Mouse (Mus musculus) forebrain, embryonic 11.5 days (tissue): ENCODE measurements at regions not wholly inside any gene's neighbourhood (a gene's known extent, or its start where the extent isn't known, plus 50 kb on each side); places are given as distances from the start of the nearest gene placed in this dataset.
A peak's percentile ranks its signal among the peaks of the same experiment; 100 is the strongest.

Source experiments
- ATAC-seq: fragments of 200-750 bp; cut with Nextera tagmentation; replicated peaks from 2 replicates; pipeline ENCODE4 v1.8.0; 2017; ENCODE audit warnings: moderate TSS enrichment; ENCODE audit not compliant: low FRiP score
- DNase-seq: peaks from one replicate; pipeline ENCODE4 v3.0.0-alpha.2; 2017; ENCODE audit warnings: low spot score
- H3K27ac ChIP-seq: fragments of 300-500 bp; sonication (generic); 2 replicates; pipeline ENCODE4 v1.5.1; 2014; ENCODE audit warnings: low read depth, low read length
- H3K27me3 ChIP-seq: fragments of 300-500 bp; sonication (generic); 2 replicates; pipeline ENCODE4 v1.6.1; 2014; ENCODE audit warnings: mild to moderate bottlenecking, low read length, mixed read lengths; ENCODE audit not compliant: control insufficient read depth, insufficient read depth
- H3K36me3 ChIP-seq: fragments of 300-500 bp; sonication (generic); 2 replicates; pipeline ENCODE4 v1.6.1; 2014; ENCODE audit warnings: mild to moderate bottlenecking, low read length, moderate library complexity, mixed read lengths; ENCODE audit not compliant: control insufficient read depth, insufficient read depth
- H3K4me1 ChIP-seq: fragments of 300-500 bp; sonication (generic); replicated peaks from 2 replicates; pipeline ENCODE4 v1.6.1; 2014; ENCODE audit warnings: low read length, mixed read lengths; ENCODE audit not compliant: control insufficient read depth, insufficient read depth
- H3K4me2 ChIP-seq: fragments of 300-500 bp; sonication (generic); 2 replicates; pipeline ENCODE4 v1.6.1; 2014; ENCODE audit warnings: low read depth, mild to moderate bottlenecking, low read length, moderate library complexity, mixed read lengths; ENCODE audit not compliant: severe bottlenecking
- H3K4me3 ChIP-seq: fragments of 300-500 bp; sonication (generic); 2 replicates; pipeline ENCODE4 v1.5.1; 2014; ENCODE audit warnings: low read depth, low read length
- H3K9ac ChIP-seq: fragments of 300-500 bp; sonication (generic); 2 replicates; pipeline ENCODE4 v1.6.1; 2014; ENCODE audit warnings: low read length
- H3K9me3 ChIP-seq: fragments of 300-500 bp; sonication (generic); 2 replicates; pipeline ENCODE4 v1.6.1; 2016; ENCODE audit warnings: low read length, mixed read lengths; ENCODE audit not compliant: control insufficient read depth
- WGBS: fragments of 180-500 bp; shearing (Covaris S2); extraction: QIAGEN DNeasy Blood & Tissue Kit; methylation state at CpG from one replicate; pipeline ENCODE4 v1.1.7; 2014; 5-methylcytosine and 5-hydroxymethylcytosine counted together

GRCm38 (mm10) chr9:118384610-118385009 is 93.4 kb upstream of the Eomes start:
- ATAC-seq (no peak), DNase-seq (no peak)
- H3K27ac ChIP-seq, result no peak overlapping the region
- H3K4me1 ChIP-seq, result peaks cover 4% of the 10 kb centered on the region; the same call in 1 of the 2 replicates
- H3K4me3 ChIP-seq, result no peak overlapping the region
- peaks cover 7% of the 10 kb centered on the region; the same call in 1 of the 2 replicates for H3K27me3 ChIP-seq
- no peak overlapping the region for H3K4me2 ChIP-seq
- 50% methylated on average over 2 of the region's 2 CpGs for WGBS
- no peaks in the 10 kb centered on the region for H3K9me3 ChIP-seq
- H3K9ac ChIP-seq, result no peak overlapping the region
- H3K36me3 ChIP-seq, result no peaks in the 10 kb centered on the region

- 45% methylated on average over 8 of the region's 8 CpGs for WGBS
- Histone ChIP-seq H3K36me3 (no peaks in the 10 kb centered on the region), H3K4me2 (no peak overlapping the region), H3K4me1 (peaks cover 4% of the 10 kb centered on the region; the same call in 1 of the 2 replicates), H3K27ac (no peak overlapping the region), H3K9ac (no peak overlapping the region), H3K27me3 (peaks cover 7% of the 10 kb centered on the region; the same call in 1 of the 2 replicates), H3K4me3 (no peak overlapping the region), H3K9me3 (no peaks in the 10 kb centered on the region)
- DNase-seq (no peak), ATAC-seq (no peak)
Observed at GRCm38 (mm10) chr9:118387631-118388030, 90.4 kb upstream of the Eomes start.

GRCm38 (mm10) chr9:118389481-118390334 is 88.3 kb upstream of the Eomes start:
- Histone ChIP-seq H3K27me3 (peaks cover 7% of the 10 kb centered on the region; the same call in 1 of the 2 replicates), H3K9ac (0 out of 2 replicates have a peak overlapping the region, but pooled peaks have one; percentile 2), H3K4me2 (peak overlapping the region; percentile 54), H3K36me3 (no peaks in the 10 kb centered on the region), H3K9me3 (no peaks in the 10 kb centered on the region), H3K4me3 (peak overlapping the region; percentile 19; the same call in 1 of the 2 replicates), H3K27ac (no peak overlapping the region), H3K4me1 (peaks cover 4% of the 10 kb centered on the region; the same call in 1 of the 2 replicates)
- ATAC-seq (peak; percentile 65; the same call in 1 of the 2 replicates), DNase-seq (peak; percentile 55)
- 5% methylated on average over 27 of the region's 27 CpGs for WGBS

DNA sequence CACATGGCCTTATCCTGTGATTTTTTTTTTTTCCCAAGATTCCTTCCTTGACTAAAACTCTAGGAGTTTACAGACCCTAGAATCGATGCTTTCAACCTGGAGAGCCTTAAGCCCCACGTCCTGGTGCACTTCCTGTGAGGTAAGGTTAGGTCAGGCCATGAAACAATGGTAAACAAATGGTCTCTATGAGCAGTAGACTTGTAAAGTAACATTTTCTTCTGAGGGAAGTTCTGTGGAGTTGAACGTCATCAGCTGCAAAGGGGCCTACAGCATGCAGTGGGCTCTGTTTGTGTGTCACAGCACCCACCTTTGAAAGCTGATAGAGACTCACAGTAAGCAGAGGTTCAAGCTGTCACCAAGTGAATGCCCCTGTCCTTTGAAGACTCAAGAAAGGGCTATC is 87.3 kb upstream of the Eomes start:
- no peak for ATAC-seq
- H3K4me1 ChIP-seq, result peaks cover 4% of the 10 kb centered on the region; the same call in 1 of the 2 replicates

GRCm38 (mm10) chr9:118391715-118392114 is 86.3 kb upstream of the Eomes start:
- Histone ChIP-seq H3K4me3 (no peak overlapping the region), H3K27me3 (peaks cover 7% of the 10 kb centered on the region; the same call in 1 of the 2 replicates), H3K36me3 (no peaks in the 10 kb centered on the region), H3K27ac (no peak overlapping the region), H3K4me1 (peaks cover 4% of the 10 kb centered on the region; the same call in 1 of the 2 replicates), H3K9me3 (no peaks in the 10 kb centered on the region), H3K9ac (no peak overlapping the region), H3K4me2 (no peak overlapping the region)
- no peak for DNase-seq
- WGBS, result 67% methylated on average over 7 of the region's 7 CpGs
- no peak for ATAC-seq

More for the DNA sequence above, 87.3 kb upstream of the Eomes start:
- no peak for DNase-seq
- Histone ChIP-seq H3K27me3 (peaks cover 7% of the 10 kb centered on the region; the same call in 1 of the 2 replicates), H3K4me2 (no peak overlapping the region), H3K4me3 (no peak overlapping the region), H3K36me3 (no peaks in the 10 kb centered on the region), H3K9ac (no peak overlapping the region), H3K27ac (no peak overlapping the region), H3K9me3 (no peaks in the 10 kb centered on the region)
- 72% methylated on average over 3 of the region's 3 CpGs for WGBS

DNA sequence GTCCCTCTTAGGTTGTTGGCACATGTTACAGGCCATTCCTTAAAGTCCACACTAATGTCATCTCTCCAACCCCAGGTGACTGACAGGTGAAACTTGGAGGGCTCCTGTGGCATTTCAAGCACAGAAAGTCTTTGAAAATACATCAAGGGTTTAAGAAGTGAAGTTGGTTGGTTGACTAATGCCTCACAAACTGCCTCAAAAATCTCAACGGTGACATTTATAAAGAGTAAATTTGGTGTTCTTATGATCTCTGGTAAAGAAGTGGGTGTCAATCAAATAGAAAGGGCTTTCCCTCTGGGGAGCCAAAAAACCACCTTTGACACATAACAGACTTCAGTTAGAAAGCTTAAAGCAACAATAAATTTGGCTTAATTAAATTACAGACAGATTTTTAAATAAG is 85.2 kb upstream of the Eomes start:
- Histone ChIP-seq H3K4me3 (no peak overlapping the region), H3K27me3 (peaks cover 7% of the 10 kb centered on the region; the same call in 1 of the 2 replicates), H3K4me1 (peaks cover 4% of the 10 kb centered on the region; the same call in 1 of the 2 replicates), H3K4me2 (no peak overlapping the region), H3K9ac (no peak overlapping the region), H3K36me3 (no peaks in the 10 kb centered on the region), H3K27ac (no peak overlapping the region), H3K9me3 (no peaks in the 10 kb centered on the region)
- no peak for DNase-seq
- 89% methylated on average over 1 of the region's 1 CpGs for WGBS
- ATAC-seq, result no peak

DNA sequence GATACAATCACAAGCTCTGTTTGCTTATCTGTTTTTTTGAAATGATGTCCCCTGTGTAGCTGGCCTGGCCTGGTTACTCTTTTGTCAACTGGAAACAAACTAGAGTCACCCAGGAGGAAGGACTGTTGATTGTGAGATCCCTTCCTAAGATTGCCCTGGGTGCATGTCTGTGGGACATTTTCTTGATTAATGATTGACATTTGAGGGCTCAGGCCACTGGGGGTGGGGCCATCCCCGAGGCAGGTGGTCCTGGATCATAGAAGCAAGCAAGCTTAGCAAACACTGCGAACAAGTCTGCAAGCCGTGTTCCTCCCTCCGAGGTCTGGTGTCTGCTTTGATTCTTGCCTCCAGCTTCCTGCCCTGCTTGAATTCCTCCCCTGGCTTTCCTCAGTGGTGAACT is 84.4 kb upstream of the Eomes start:
- no peak for ATAC-seq
- Histone ChIP-seq H3K27ac (no peak overlapping the region), H3K4me1 (peaks cover 4% of the 10 kb centered on the region; the same call in 1 of the 2 replicates), H3K4me3 (no peak overlapping the region), H3K4me2 (no peak overlapping the region), H3K27me3 (peaks cover 7% of the 10 kb centered on the region; the same call in 1 of the 2 replicates), H3K9ac (no peak overlapping the region), H3K9me3 (no peaks in the 10 kb centered on the region), H3K36me3 (no peaks in the 10 kb centered on the region)
- DNase-seq, result no peak
- 65% methylated on average over 4 of the region's 4 CpGs for WGBS

DNA sequence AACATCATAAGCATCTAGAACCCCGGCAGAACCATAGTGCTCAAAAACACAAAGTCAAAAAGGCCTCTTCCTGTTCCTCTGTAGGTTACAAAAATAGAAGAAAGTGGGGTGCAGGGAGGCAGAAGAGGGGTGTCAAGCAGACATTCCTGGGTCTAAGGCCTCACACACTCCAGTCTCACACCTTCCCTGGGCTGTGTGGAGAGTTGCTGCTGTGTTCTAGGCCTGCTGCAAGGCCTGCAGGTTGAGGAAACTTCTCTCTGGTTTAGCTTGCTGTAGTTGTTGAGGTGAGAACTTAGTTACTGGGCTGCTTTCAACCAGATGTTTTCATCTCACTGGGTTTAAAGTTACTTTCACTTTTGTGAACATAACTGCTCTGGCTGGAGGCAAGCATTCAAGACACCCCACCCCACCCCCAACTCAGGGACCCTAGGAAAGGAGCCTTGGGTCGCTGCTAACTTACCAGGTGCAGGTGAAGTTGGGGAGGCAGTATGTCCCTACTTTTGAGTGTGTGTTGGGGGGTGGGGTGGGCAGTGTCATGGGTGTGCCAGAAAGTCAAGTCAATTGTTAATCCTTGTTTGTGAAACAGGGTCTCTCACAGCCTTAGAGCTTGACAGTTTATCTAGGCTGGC is 81.5 kb upstream of the Eomes start:
- DNase-seq (no peak), ATAC-seq (no peak)
- no peaks in the 10 kb centered on the region for H3K4me1 ChIP-seq
- no peaks in the 10 kb centered on the region for H3K9me3 ChIP-seq
- H3K4me3 ChIP-seq, result no peak overlapping the region
- H3K27me3 ChIP-seq, result no peaks in the 10 kb centered on the region
- H3K36me3 ChIP-seq, result no peaks in the 10 kb centered on the region
- no peak overlapping the region for H3K27ac ChIP-seq
- 69% methylated on average over 2 of the region's 2 CpGs for WGBS
- H3K9ac ChIP-seq, result no peak overlapping the region
- H3K4me2 ChIP-seq, result no peak overlapping the region
